Mouse (Mus musculus): ENCODE data around the gene Cdk2ap2. TPM values are rescaled to one million over a fixed set of nuclear protein-coding genes. Genes with fewer than 3 reads are reported as not detected.
"Not testable (repeated sequence)": the region's sequence is repeated elsewhere in the genome, so short reads cannot be mapped to it uniquely, and the experiment has no call there.

Gene Cdk2ap2
- polyA plus RNA-seq, 1 experiment from 2014 or later = 68.0 TPM

GRCm38 (mm10) chr19:4113186-4113805 is 16.3 kb downstream of the Cdk2ap2 start:
- peaks cover 65% of the 10 kb centered on the region for H3K36me3 ChIP-seq
- ATAC-seq (ENCODE audit: low FRiP score, low read depth) = no peak
- 80% methylated on average over 13 of the region's 13 CpGs for WGBS
- no peak overlapping the region for H3K4me2 ChIP-seq (replicated peaks)
- no peak overlapping the region for H3K9ac ChIP-seq (replicated peaks)
- H3K4me3 ChIP-seq = no peak overlapping the region
- no peak overlapping the region for H3K27ac ChIP-seq (replicated peaks)
- H3K9me3 ChIP-seq = no peaks in the 10 kb centered on the region
- H3K27me3 ChIP-seq = no peaks in the 10 kb centered on the region
- H3K4me1 ChIP-seq = no peaks in the 10 kb centered on the region

GRCm38 (mm10) chr19:4113806-4114230 is 16.8 kb downstream of the Cdk2ap2 start:
- WGBS = 68% methylated on average over 5 of the region's 5 CpGs
- no peak for ATAC-seq (ENCODE audit: low FRiP score, low read depth)
- no peak overlapping the region for H3K27ac ChIP-seq (replicated peaks)
- H3K4me2 ChIP-seq (replicated peaks) = no peak overlapping the region
- no peak overlapping the region for H3K9ac ChIP-seq (replicated peaks)
- no peaks in the 10 kb centered on the region for H3K27me3 ChIP-seq
- peaks cover 62% of the 10 kb centered on the region for H3K36me3 ChIP-seq
- no peaks in the 10 kb centered on the region for H3K4me1 ChIP-seq
- no peak overlapping the region for H3K4me3 ChIP-seq
- no peaks in the 10 kb centered on the region for H3K9me3 ChIP-seq

- WGBS = 92% methylated on average over 10 of the region's 10 CpGs
- Histone ChIP-seq H3K36me3 (peaks cover 62% of the 10 kb centered on the region), H3K4me2 (replicated peaks) (no peak overlapping the region), H3K27ac (replicated peaks) (no peak overlapping the region), H3K27me3 (no peaks in the 10 kb centered on the region), H3K4me3 (no peak overlapping the region), H3K9ac (replicated peaks) (no peak overlapping the region), H3K4me1 (no peaks in the 10 kb centered on the region), H3K9me3 (no peaks in the 10 kb centered on the region)
- ATAC-seq (ENCODE audit: low FRiP score, low read depth) = no peak
Observed at GRCm38 (mm10) chr19:4114551-4114950, 17.6 kb downstream of the Cdk2ap2 start.

GRCm38 (mm10) chr19:4115144-4115543 is 18.2 kb downstream of the Cdk2ap2 start:
- WGBS = 93% methylated on average over 10 of the region's 10 CpGs
- no peak overlapping the region for H3K4me2 ChIP-seq (replicated peaks)
- no peak overlapping the region for H3K4me3 ChIP-seq
- ATAC-seq (ENCODE audit: low FRiP score, low read depth) = no peak
- peaks cover 2% of the 10 kb centered on the region for H3K27me3 ChIP-seq
- no peak overlapping the region for H3K27ac ChIP-seq (replicated peaks)
- H3K9ac ChIP-seq (replicated peaks) = no peak overlapping the region
- H3K4me1 ChIP-seq = peaks cover under 1% of the 10 kb centered on the region; the same call in 1 of the 2 replicates
- no peaks in the 10 kb centered on the region for H3K9me3 ChIP-seq
- peaks cover 62% of the 10 kb centered on the region for H3K36me3 ChIP-seq

GRCm38 (mm10) chr19:4115816-4116215 is 18.8 kb downstream of the Cdk2ap2 start:
- H3K4me3 ChIP-seq = no peak overlapping the region
- peaks cover 62% of the 10 kb centered on the region for H3K36me3 ChIP-seq
- no peak for ATAC-seq (ENCODE audit: low FRiP score, low read depth)
- WGBS = 82% methylated on average over 11 of the region's 11 CpGs
- H3K4me1 ChIP-seq = peaks cover 8% of the 10 kb centered on the region
- H3K9me3 ChIP-seq = no peaks in the 10 kb centered on the region
- no peak overlapping the region for H3K9ac ChIP-seq (replicated peaks)
- H3K27ac ChIP-seq (replicated peaks) = no peak overlapping the region
- H3K27me3 ChIP-seq = peaks cover 6% of the 10 kb centered on the region
- H3K4me2 ChIP-seq (replicated peaks) = no peak overlapping the region

GRCm38 (mm10) chr19:4117006-4117405 is 20.0 kb downstream of the Cdk2ap2 start:
- peaks cover 10% of the 10 kb centered on the region for H3K4me1 ChIP-seq
- H3K4me3 ChIP-seq = no peak overlapping the region
- H3K36me3 ChIP-seq = peaks cover 55% of the 10 kb centered on the region
- no peak overlapping the region for H3K9ac ChIP-seq (replicated peaks)
- peaks cover 6% of the 10 kb centered on the region for H3K27me3 ChIP-seq
- WGBS = 93% methylated on average over 7 of the region's 7 CpGs
- no peaks in the 10 kb centered on the region for H3K9me3 ChIP-seq
- H3K27ac ChIP-seq (replicated peaks) = no peak overlapping the region
- H3K4me2 ChIP-seq (replicated peaks) = no peak overlapping the region
- no peak for ATAC-seq (ENCODE audit: low FRiP score, low read depth)

GRCm38 (mm10) chr19:4118350-4118749 is 21.4 kb downstream of the Cdk2ap2 start:
- H3K9ac ChIP-seq (replicated peaks) = no peak overlapping the region
- peaks cover 42% of the 10 kb centered on the region for H3K36me3 ChIP-seq
- no peak overlapping the region for H3K4me2 ChIP-seq (replicated peaks)
- no peak overlapping the region for H3K27ac ChIP-seq (replicated peaks)
- H3K4me1 ChIP-seq = peaks cover 10% of the 10 kb centered on the region
- WGBS = 96% methylated on average over 2 of the region's 2 CpGs
- no peaks in the 10 kb centered on the region for H3K9me3 ChIP-seq
- H3K27me3 ChIP-seq = peaks cover 6% of the 10 kb centered on the region
- H3K4me3 ChIP-seq = no peak overlapping the region
- no peak for ATAC-seq (ENCODE audit: low FRiP score, low read depth)

- Histone ChIP-seq H3K36me3 (peaks cover 26% of the 10 kb centered on the region), H3K9me3 (no peaks in the 10 kb centered on the region), H3K4me3 (no peak overlapping the region), H3K9ac (replicated peaks) (no peak overlapping the region), H3K4me2 (replicated peaks) (peak overlapping the region; percentile 44), H3K27ac (replicated peaks) (no peak overlapping the region), H3K27me3 (peaks cover 6% of the 10 kb centered on the region), H3K4me1 (peaks cover 10% of the 10 kb centered on the region)
- ATAC-seq (ENCODE audit: low FRiP score, low read depth) = no peak
- WGBS = 87% methylated on average over 6 of the region's 6 CpGs
Observed at GRCm38 (mm10) chr19:4119716-4120487, 22.9 kb downstream of the Cdk2ap2 start.

- Histone ChIP-seq H3K9me3 (no peaks in the 10 kb centered on the region), H3K4me3 (peak overlapping the region; percentile 41; the same call in 1 of the 2 replicates), H3K9ac (replicated peaks) (no peak overlapping the region), H3K4me2 (replicated peaks) (peak overlapping the region; percentile 44), H3K4me1 (peaks cover 12% of the 10 kb centered on the region), H3K27me3 (peaks cover 6% of the 10 kb centered on the region), H3K36me3 (peaks cover 21% of the 10 kb centered on the region), H3K27ac (replicated peaks) (no peak overlapping the region)
- WGBS = 94% methylated on average over 2 of the region's 2 CpGs
- ATAC-seq (ENCODE audit: low FRiP score, low read depth) = no peak
Observed at GRCm38 (mm10) chr19:4120496-4120895, 23.5 kb downstream of the Cdk2ap2 start.

GRCm38 (mm10) chr19:4121097-4121805 is 24.3 kb downstream of the Cdk2ap2 start:
- peak overlapping the region; percentile 73 for H3K27ac ChIP-seq (replicated peaks)
- peaks cover 15% of the 10 kb centered on the region for H3K36me3 ChIP-seq
- H3K9ac ChIP-seq (replicated peaks) = peak overlapping the region; percentile 45
- peaks cover 12% of the 10 kb centered on the region for H3K4me1 ChIP-seq
- H3K9me3 ChIP-seq = no peaks in the 10 kb centered on the region
- peaks cover 6% of the 10 kb centered on the region for H3K27me3 ChIP-seq
- peak overlapping the region; percentile 44 for H3K4me2 ChIP-seq (replicated peaks)
- H3K4me3 ChIP-seq = peak overlapping the region; percentile 41
- ATAC-seq (ENCODE audit: low FRiP score, low read depth) = peak; percentile 74
- WGBS = 2% methylated on average over 38 of the region's 38 CpGs

GRCm38 (mm10) chr19:4121896-4122295 is 24.9 kb downstream of the Cdk2ap2 start:
- not testable (repeated sequence) for H3K27me3 ChIP-seq; ATAC-seq (ENCODE audit: low FRiP score, low read depth); H3K4me2 ChIP-seq (replicated peaks); H3K9me3 ChIP-seq; H3K4me3 ChIP-seq; H3K27ac ChIP-seq (replicated peaks); H3K9ac ChIP-seq (replicated peaks)
- H3K36me3 ChIP-seq = peaks cover 10% of the 10 kb centered on the region
- 60% methylated on average over 6 of the region's 6 CpGs for WGBS
- peaks cover 18% of the 10 kb centered on the region for H3K4me1 ChIP-seq
